Mouse (Mus musculus) cerebellum, adult 8-10 months (tissue): ENCODE data around the gene Ubqln4.

ENCODE experiments used
- DNase-seq: peaks from one replicate; pipeline ENCODE4 v3.0.0; 2022

Gene Ubqln4

GRCm38 (mm10) chr3:88526157-88527131 lies 27.1 kb upstream of the Ubqln4 start:
- peak; percentile 83 for DNase-seq

- no peak for DNase-seq
These were observed 26.0 kb upstream of the Ubqln4 start for GRCm38 (mm10) chr3:88527565-88527964.

GRCm38 (mm10) chr3:88528646-88529045 lies 24.9 kb upstream of the Ubqln4 start:
- DNase-seq: no peak

GRCm38 (mm10) chr3:88529204-88530000 lies 24.2 kb upstream of the Ubqln4 start:
- DNase-seq: no peak

GRCm38 (mm10) chr3:88530082-88530864 lies 23.3 kb upstream of the Ubqln4 start:
- DNase-seq: no peak

- peak; percentile 83 for DNase-seq
These were observed 21.9 kb upstream of the Ubqln4 start for GRCm38 (mm10) chr3:88531348-88532298.

- no peak for DNase-seq
These were observed 21.3 kb upstream of the Ubqln4 start, which contains the start of gene Mex3a for GRCm38 (mm10) chr3:88532299-88532674. TSS of gene Mex3a (plus strand) at chr3:88532395.

GRCm38 (mm10) chr3:88532689-88533511 lies 20.7 kb upstream of the Ubqln4 start:
- no peak for DNase-seq

- DNase-seq: no peak
These were observed 19.9 kb upstream of the Ubqln4 start for GRCm38 (mm10) chr3:88533706-88534105.

GRCm38 (mm10) chr3:88535005-88535404 lies 18.6 kb upstream of the Ubqln4 start:
- DNase-seq: no peak

GRCm38 (mm10) chr3:88535527-88535926 lies 18.0 kb upstream of the Ubqln4 start:
- no peak for DNase-seq

GRCm38 (mm10) chr3:88536103-88536930 lies 17.2 kb upstream of the Ubqln4 start:
- peak; percentile 77 for DNase-seq

GRCm38 (mm10) chr3:88537146-88537545 lies 16.4 kb upstream of the Ubqln4 start:
- DNase-seq: no peak

- no peak for DNase-seq
These were observed 15.1 kb upstream of the Ubqln4 start for GRCm38 (mm10) chr3:88538271-88539145.

GRCm38 (mm10) chr3:88539397-88539796 lies 14.2 kb upstream of the Ubqln4 start:
- no peak for DNase-seq

GRCm38 (mm10) chr3:88540085-88540484 lies 13.5 kb upstream of the Ubqln4 start:
- no peak for DNase-seq

- peak; percentile 55 for DNase-seq
These were observed 11.7 kb upstream of the Ubqln4 start for GRCm38 (mm10) chr3:88541622-88542401.

- DNase-seq: no peak
These were observed 11.1 kb upstream of the Ubqln4 start for GRCm38 (mm10) chr3:88542486-88542885.
